Mouse (Mus musculus): ENCODE measurements around the gene Olfr1340.

- TF ChIP-seq CTCF (IDR thresholded peaks at IDR 0.05; ENCODE audit: borderline replicate concordance, insufficient read depth, low read length) (no peak), POLR2A (IDR thresholded peaks at IDR 0.05; ENCODE audit: low read depth, low read length) (no peak)
These were observed 32.9 kb upstream of the Olfr1340 start for GRCm38 (mm10) chr4:118687086-118687485.

All from embryonic fibroblast, embryonic 13.5 days (primary cell).